Mouse (Mus musculus) hindbrain, embryonic 15.5 days (tissue): ENCODE data around the gene Usf3. TPM values are rescaled to one million over a fixed set of nuclear protein-coding genes. Genes with fewer than 3 reads are reported as not detected.

Experiments
- ATAC-seq: fragments of 200-750 bp; cut with Nextera tagmentation; 2 replicates; pipeline ENCODE4 v1.8.0; 2017; ENCODE audit warnings: low read depth, moderate number of reproducible peaks, moderate TSS enrichment; ENCODE audit not compliant: low FRiP score
- H3K27ac ChIP-seq: fragments of 300-500 bp; sonication (generic); replicated peaks from 2 replicates; pipeline ENCODE4 v1.5.1; 2015; ENCODE audit warnings: mild to moderate bottlenecking, inconsistent platforms
- H3K27me3 ChIP-seq: fragments of 300-500 bp; sonication (generic); 2 replicates; pipeline ENCODE4 v1.6.1; 2015; ENCODE audit warnings: control low read depth, inconsistent platforms
- H3K36me3 ChIP-seq: fragments of 300-500 bp; sonication (generic); 2 replicates; pipeline ENCODE4 v1.6.1; 2015; ENCODE audit warnings: control low read depth, inconsistent platforms
- H3K4me1 ChIP-seq: fragments of 300-500 bp; sonication (generic); replicated peaks from 2 replicates; pipeline ENCODE4 v1.6.1; 2015; ENCODE audit warnings: control low read depth, inconsistent platforms
- H3K4me2 ChIP-seq: fragments of 300-500 bp; sonication (generic); 2 replicates; pipeline ENCODE4 v1.6.1; 2015; ENCODE audit warnings: moderate library complexity, mild to moderate bottlenecking, inconsistent platforms
- H3K4me3 ChIP-seq: fragments of 300-500 bp; sonication (generic); 2 replicates; pipeline ENCODE4 v1.5.1; 2015; ENCODE audit warnings: mild to moderate bottlenecking, inconsistent platforms
- H3K9ac ChIP-seq: fragments of 300-500 bp; sonication (generic); 2 replicates; pipeline ENCODE4 v1.6.1; 2015; ENCODE audit warnings: inconsistent platforms
- H3K9me3 ChIP-seq: fragments of 300-500 bp; sonication (generic); 2 replicates; pipeline ENCODE4 v1.6.1; 2016; ENCODE audit warnings: control low read depth, inconsistent platforms
- WGBS: fragments of 180-500 bp; shearing (Covaris S2); methylation state at CpG from one replicate; pipeline ENCODE4 v1.1.7; 2015; 5-methylcytosine and 5-hydroxymethylcytosine counted together
- polyA plus RNA-seq: library from polyadenylated mRNA; unstranded; fragments of >200 nt; fragmentation: Nextera tagmentation; extraction: Ambion mirVana; gene quantifications from 2 replicates; pipeline ENCODE4 v1.2.1, GENCODE M21; 2015

Usf3 gene
- polyA plus RNA-seq: 2.4 and 3.0 TPM in 2 replicates

- Histone ChIP-seq H3K4me3 (peak within 1 kb of the TSS; percentile 96), H3K36me3 (no peaks in the 10 kb centered on the region), H3K9ac (peak within 1 kb of the TSS; percentile 96), H3K9me3 (no peaks in the 10 kb centered on the region), H3K4me2 (peak within 1 kb of the TSS; percentile 92), H3K4me1 (peaks cover 19% of the 10 kb centered on the region), H3K27ac (peak within 1 kb of the TSS; percentile 91), H3K27me3 (no peaks in the 10 kb centered on the region)
- 0% methylated on average over 44 of the region's 77 CpGs for WGBS
- peak; percentile 73 for ATAC-seq
Observed at GRCm38 (mm10) chr16:44173155-44173941, at the start of gene Usf3. Gene Usf3 (plus strand): TSS chr16:44173246.

GRCm38 (mm10) chr16:44123786-44124185 lies 49.3 kb upstream of the Usf3 start:
- no peaks in the 10 kb centered on the region for H3K27me3 ChIP-seq
- H3K9ac ChIP-seq: no peak overlapping the region
- H3K36me3 ChIP-seq: no peaks in the 10 kb centered on the region
- H3K4me2 ChIP-seq: no peak overlapping the region
- 65% methylated on average over 2 of the region's 2 CpGs for WGBS
- no peaks in the 10 kb centered on the region for H3K4me1 ChIP-seq
- H3K27ac ChIP-seq: no peak overlapping the region
- no peak overlapping the region for H3K4me3 ChIP-seq
- H3K9me3 ChIP-seq: no peaks in the 10 kb centered on the region
- no peak for ATAC-seq

GRCm38 (mm10) chr16:44124713-44125112 lies 48.3 kb upstream of the Usf3 start:
- WGBS: 92% methylated on average over 1 of the region's 1 CpGs

GRCm38 (mm10) chr16:44125436-44125835 lies 47.6 kb upstream of the Usf3 start:
- no peak for ATAC-seq
- H3K4me2 ChIP-seq: no peak overlapping the region
- H3K4me1 ChIP-seq: no peaks in the 10 kb centered on the region
- no peak overlapping the region for H3K4me3 ChIP-seq
- 87% methylated on average over 2 of the region's 2 CpGs for WGBS
- no peaks in the 10 kb centered on the region for H3K9me3 ChIP-seq
- no peaks in the 10 kb centered on the region for H3K36me3 ChIP-seq
- no peak overlapping the region for H3K9ac ChIP-seq
- no peaks in the 10 kb centered on the region for H3K27me3 ChIP-seq
- no peak overlapping the region for H3K27ac ChIP-seq

More at GRCm38 (mm10) chr16:44124713-44125112, 48.3 kb upstream of the Usf3 start:
- Histone ChIP-seq H3K9ac (no peak overlapping the region), H3K9me3 (no peaks in the 10 kb centered on the region), H3K4me2 (no peak overlapping the region), H3K27ac (no peak overlapping the region), H3K4me3 (no peak overlapping the region), H3K27me3 (no peaks in the 10 kb centered on the region), H3K36me3 (no peaks in the 10 kb centered on the region), H3K4me1 (no peaks in the 10 kb centered on the region)
- no peak for ATAC-seq

GRCm38 (mm10) chr16:44126437-44126836 lies 46.6 kb upstream of the Usf3 start:
- Histone ChIP-seq H3K9ac (no peak overlapping the region), H3K27ac (no peak overlapping the region), H3K36me3 (no peaks in the 10 kb centered on the region), H3K4me2 (no peak overlapping the region), H3K9me3 (no peaks in the 10 kb centered on the region), H3K27me3 (no peaks in the 10 kb centered on the region), H3K4me3 (no peak overlapping the region), H3K4me1 (no peaks in the 10 kb centered on the region)
- ATAC-seq: no peak
- 70% methylated on average over 4 of the region's 4 CpGs for WGBS

- H3K36me3 ChIP-seq: no peaks in the 10 kb centered on the region
- no peak overlapping the region for H3K27ac ChIP-seq
- no peaks in the 10 kb centered on the region for H3K9me3 ChIP-seq
- no peaks in the 10 kb centered on the region for H3K27me3 ChIP-seq
- WGBS: 90% methylated on average over 4 of the region's 4 CpGs
- peaks cover 13% of the 10 kb centered on the region; the same call in 1 of the 2 replicates for H3K4me1 ChIP-seq
- no peak overlapping the region for H3K9ac ChIP-seq
- no peak overlapping the region for H3K4me2 ChIP-seq
- no peak for ATAC-seq
- no peak overlapping the region for H3K4me3 ChIP-seq
Observed at GRCm38 (mm10) chr16:44132300-44132699, 40.7 kb upstream of the Usf3 start.

- no peak for ATAC-seq
- H3K9ac ChIP-seq: no peak overlapping the region
- 86% methylated on average over 3 of the region's 3 CpGs for WGBS
- no peaks in the 10 kb centered on the region for H3K9me3 ChIP-seq
- H3K27me3 ChIP-seq: no peaks in the 10 kb centered on the region
- no peak overlapping the region for H3K27ac ChIP-seq
- no peak overlapping the region for H3K4me2 ChIP-seq
- peaks cover 22% of the 10 kb centered on the region for H3K4me1 ChIP-seq
- no peaks in the 10 kb centered on the region for H3K36me3 ChIP-seq
- H3K4me3 ChIP-seq: no peak overlapping the region
Observed at GRCm38 (mm10) chr16:44133187-44133586, 39.9 kb upstream of the Usf3 start.

- no peaks in the 10 kb centered on the region for H3K27me3 ChIP-seq
- H3K4me3 ChIP-seq: no peak overlapping the region
- H3K4me1 ChIP-seq: peaks cover 31% of the 10 kb centered on the region
- H3K9me3 ChIP-seq: no peaks in the 10 kb centered on the region
- H3K4me2 ChIP-seq: no peak overlapping the region
- H3K27ac ChIP-seq: no peak overlapping the region
- H3K9ac ChIP-seq: no peak overlapping the region
- 91% methylated on average over 6 of the region's 6 CpGs for WGBS
- no peak for ATAC-seq
- no peaks in the 10 kb centered on the region for H3K36me3 ChIP-seq
Observed at GRCm38 (mm10) chr16:44136511-44137021, 36.5 kb upstream of the Usf3 start.

GRCm38 (mm10) chr16:44138377-44138978 lies 34.6 kb upstream of the Usf3 start:
- peak overlapping the region; percentile 84 for H3K9ac ChIP-seq
- peak; percentile 62 for ATAC-seq
- H3K4me2 ChIP-seq: peak overlapping the region; percentile 78
- H3K4me1 ChIP-seq: peaks cover 34% of the 10 kb centered on the region
- 1% methylated on average over 24 of the region's 24 CpGs for WGBS
- H3K27me3 ChIP-seq: no peaks in the 10 kb centered on the region
- no peaks in the 10 kb centered on the region for H3K9me3 ChIP-seq
- H3K4me3 ChIP-seq: peak overlapping the region; percentile 100
- no peaks in the 10 kb centered on the region for H3K36me3 ChIP-seq
- H3K27ac ChIP-seq: peak overlapping the region; percentile 99

GRCm38 (mm10) chr16:44138979-44139535 lies 34.0 kb upstream of the Usf3 start:
- Histone ChIP-seq H3K27me3 (no peaks in the 10 kb centered on the region), H3K4me1 (peaks cover 34% of the 10 kb centered on the region), H3K9me3 (no peaks in the 10 kb centered on the region), H3K4me3 (peak overlapping the region; percentile 100), H3K4me2 (peak overlapping the region; percentile 78), H3K27ac (peak overlapping the region; percentile 99), H3K36me3 (no peaks in the 10 kb centered on the region), H3K9ac (peak overlapping the region; percentile 84)
- peak; percentile 91 for ATAC-seq
- WGBS: under 1% methylated on average over 25 of the region's 25 CpGs

- Histone ChIP-seq H3K4me1 (peaks cover 34% of the 10 kb centered on the region), H3K4me2 (peak within 1 kb of the TSS; percentile 78), H3K4me3 (peak within 1 kb of the TSS; percentile 100), H3K9me3 (no peaks in the 10 kb centered on the region), H3K9ac (peak within 1 kb of the TSS; percentile 92), H3K27ac (peak within 1 kb of the TSS; percentile 99), H3K27me3 (no peaks in the 10 kb centered on the region), H3K36me3 (no peaks in the 10 kb centered on the region)
- ATAC-seq: peak; percentile 90
- under 1% methylated on average over 68 of the region's 71 CpGs for WGBS
Observed at GRCm38 (mm10) chr16:44139536-44140185, 33.4 kb upstream of the Usf3 start, which contains the start of the genes Atp6v1a and Naa50. Gene Atp6v1a (minus strand): TSS chr16:44139705. Gene Naa50 (plus strand): TSS chr16:44139830.
